Comparison of ENCODE assay signal across 9 mouse cellular contexts in the genomic region with DNA sequence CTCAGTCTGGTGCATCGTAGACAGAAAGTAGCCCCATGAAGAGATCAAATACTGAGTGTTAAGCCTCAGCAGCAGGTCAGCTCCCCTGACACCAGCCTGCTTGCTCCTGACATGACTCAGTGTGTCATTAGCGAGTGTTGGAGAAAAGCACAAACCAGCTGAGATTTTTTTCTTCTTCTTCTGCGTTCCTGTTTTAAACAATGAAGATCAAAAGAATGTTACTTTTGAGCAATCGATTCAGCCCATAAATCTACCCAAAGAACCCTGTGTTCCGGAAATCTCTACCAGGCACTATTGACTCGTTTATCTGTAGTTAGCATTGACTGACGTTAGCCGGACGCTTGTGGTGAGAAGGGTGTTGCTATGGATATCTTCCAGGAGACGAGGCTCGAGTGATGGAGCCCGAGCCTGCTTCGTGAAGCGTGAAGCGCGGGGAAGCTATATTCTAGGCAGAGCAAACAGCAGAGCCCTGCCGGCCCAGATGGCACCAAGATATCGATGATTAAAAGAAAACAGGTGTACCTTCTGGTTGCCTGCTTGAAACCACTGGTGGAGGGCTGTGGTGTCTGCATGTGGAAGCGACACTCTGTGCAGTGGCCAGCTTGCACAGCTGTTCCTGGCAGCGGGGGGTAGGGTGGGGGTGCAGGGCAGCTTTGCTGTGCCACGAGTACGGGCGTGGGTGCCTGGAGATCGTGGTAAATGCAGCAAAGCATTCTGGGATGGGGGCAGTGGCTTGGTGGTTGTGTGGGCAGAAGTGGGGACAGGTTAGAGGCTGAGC. TPM values are rescaled to one million over a fixed set of nuclear protein-coding genes. Genes with fewer than 3 reads are reported as not detected.
DNase-seq lines count a peak whose midpoint lies in the region; ATAC-seq and TF ChIP-seq lines count a peak whose summit lies in the region.
"Had no signal": no experiment of that assay in that cellular context is flagged by ENCODE, and none has a peak within 500 bp of the region (broad histone marks: within the 10 kb centered on the region; RNA-seq: fewer than 3 reads in every experiment).

No protein-coding gene starts in this region.

- peaks cover 48% of the 10 kb centered on the region for H3K4me1 ChIP-seq in spleen, adult 2 months (ENCODE audit: control insufficient read depth, insufficient read depth, insufficient read length)
- H3K4me1 ChIP-seq in forebrain, embryonic 15.5 days = peaks cover 12% of the 10 kb centered on the region
- peaks cover 52% of the 10 kb centered on the region for H3K4me1 ChIP-seq in liver, embryonic 12.5 days

- ATAC-seq in forebrain, embryonic 15.5 days (replicated peaks) = no peak
- peak; percentile 34 for ATAC-seq in megakaryocyte-erythroid progenitor cell, adult 5-6 weeks (replicated peaks; ENCODE audit: low FRiP score, low TSS enrichment, poor library complexity, severe bottlenecking)
- no peak for ATAC-seq in liver, embryonic 12.5 days

- no peak for TF ChIP-seq CTCF in spleen, adult 2 months (IDR thresholded peaks at IDR 0.05; ENCODE audit: extremely low read depth, insufficient read depth, insufficient read length, insufficient replicate concordance)

- no peak for TF ChIP-seq POLR2A in spleen, adult 2 months (IDR thresholded peaks at IDR 0.05; ENCODE audit: low read depth, low read length)

- peak in 1 of 2 experiments; percentile 56 for DNase-seq in spleen, adult 2 months (ENCODE audit: low read depth in 1 of 2, low spot score in 2 of 2)
- DNase-seq in spleen, postnatal 14 days (ENCODE audit: low spot score in 2 of 2) = no peak
- peak; percentile 27 to 48 for DNase-seq in right cerebral cortex, postnatal 36 days (ENCODE audit: low spot score in 2 of 2)
- DNase-seq in kidney, postnatal 14 days = no peak
- DNase-seq in urinary bladder, postnatal 36 days (ENCODE audit: low spot score in 2 of 2) = no peak

- H3K4me3 ChIP-seq in spleen, adult 2 months (ENCODE audit: extremely low read depth, insufficient read depth, insufficient read length) = peak overlapping the region; percentile 10; the same call in 1 of the 2 replicates
- H3K4me3 ChIP-seq in forebrain, embryonic 15.5 days = no peak overlapping the region
- no peak overlapping the region for H3K4me3 ChIP-seq in liver, embryonic 12.5 days

- H3K4me2 ChIP-seq in forebrain, embryonic 15.5 days (replicated peaks) = no peak overlapping the region
- H3K4me2 ChIP-seq in liver, embryonic 12.5 days = no peak overlapping the region

- H3K36me3 ChIP-seq in spleen, adult 2 months (ENCODE audit: control insufficient read depth, insufficient read depth, low read length) = no peaks in the 10 kb centered on the region
- no peaks in the 10 kb centered on the region for H3K36me3 ChIP-seq in forebrain, embryonic 15.5 days
- no peaks in the 10 kb centered on the region for H3K36me3 ChIP-seq in liver, embryonic 12.5 days

- H3K27ac ChIP-seq in spleen, adult 2 months (ENCODE audit: insufficient read depth, low read length) = peak overlapping the region; percentile 76
- H3K27ac ChIP-seq in forebrain, embryonic 15.5 days (replicated peaks) = peak overlapping the region; percentile 20
- no peak overlapping the region for H3K27ac ChIP-seq in liver, embryonic 12.5 days

- H3K9me3 ChIP-seq in forebrain, embryonic 15.5 days = no peaks in the 10 kb centered on the region
- no peaks in the 10 kb centered on the region for H3K9me3 ChIP-seq in liver, embryonic 12.5 days (replicated peaks)

- 17% methylated on average over 24 of the region's 24 CpGs for WGBS in spleen, adult 2 months
- 37% methylated on average over 24 of the region's 24 CpGs for whole genome bisulfite sequencing in forebrain, embryonic 15.5 days
- WGBS in liver, embryonic 12.5 days (ENCODE audit: insufficient replicate concordance) = 43% methylated on average over 24 of the region's 24 CpGs

- H3K27me3 ChIP-seq in spleen, adult 2 months (ENCODE audit: control insufficient read depth, insufficient read depth, low read length) = no peaks in the 10 kb centered on the region
- H3K27me3 ChIP-seq in forebrain, embryonic 15.5 days = no peaks in the 10 kb centered on the region
- peaks cover 41% of the 10 kb centered on the region for H3K27me3 ChIP-seq in liver, embryonic 12.5 days (replicated peaks)

- H3K9ac ChIP-seq in forebrain, embryonic 15.5 days (replicated peaks) = no peak overlapping the region
- H3K9ac ChIP-seq in liver, embryonic 12.5 days = no peak overlapping the region

RNA-seq across cellular contexts. Expression of gene Tpst2, which starts 5.5 kb away (rescaled TPM):
- polyA plus RNA-seq in spleen, adult 2 months (2012; rRNA removed) = 102 and 108 TPM in 2 replicates
- polyA plus RNA-seq in forebrain, embryonic 15.5 days (2015; fragmentation: Nextera tagmentation; extraction: Ambion mirVana) = 28.8 and 29.5 TPM in 2 replicates
- 37.4 and 43.4 TPM in 2 replicates for total RNA-seq in megakaryocyte-erythroid progenitor cell, adult 5-6 weeks (2014; fragmentation: Nextera tagmentation)
- 17.6 and 27.3 TPM in 2 replicates for total RNA-seq in megakaryocyte-erythroid progenitor cell, adult 5-6 weeks (2017)
- 40.5 and 45.1 TPM in 2 replicates for polyA plus RNA-seq in liver, embryonic 12.5 days (2016; fragmentation: Nextera tagmentation; extraction: Ambion mirVana)

RNA-seq across cellular contexts. Expression of gene Crybb1, which starts 15.3 kb away (rescaled TPM):
- polyA plus RNA-seq in spleen, adult 2 months (2012; rRNA removed) = 0.25 and 0.46 TPM in 2 replicates
- polyA plus RNA-seq in forebrain, embryonic 15.5 days (2015; fragmentation: Nextera tagmentation; extraction: Ambion mirVana) = 5.4 and 5.5 TPM in 2 replicates
- total RNA-seq in megakaryocyte-erythroid progenitor cell, adult 5-6 weeks (2014; fragmentation: Nextera tagmentation) = not detected in 2 replicates
- not detected in 2 replicates for total RNA-seq in megakaryocyte-erythroid progenitor cell, adult 5-6 weeks (2017)
- polyA plus RNA-seq in liver, embryonic 12.5 days (2016; fragmentation: Nextera tagmentation; extraction: Ambion mirVana) = 0.15 and 0.16 TPM in 2 replicates
- total RNA-seq: neutrophil, adult 5-6 weeks had no signal

RNA-seq across cellular contexts. Expression of gene Cryba4, which starts 18.6 kb away (rescaled TPM):
- polyA plus RNA-seq in spleen, adult 2 months (2012; rRNA removed) = 1.5 and 2.6 TPM in 2 replicates
- polyA plus RNA-seq in forebrain, embryonic 15.5 days (2015; fragmentation: Nextera tagmentation; extraction: Ambion mirVana) = 1.6 and 1.8 TPM in 2 replicates
- not detected in 2 replicates for total RNA-seq in megakaryocyte-erythroid progenitor cell, adult 5-6 weeks (2014; fragmentation: Nextera tagmentation)
- total RNA-seq in megakaryocyte-erythroid progenitor cell, adult 5-6 weeks (2017) = not detected in 2 replicates
- polyA plus RNA-seq in liver, embryonic 12.5 days (2016; fragmentation: Nextera tagmentation; extraction: Ambion mirVana) = 0.73 and 0.77 TPM in 2 replicates

RNA-seq across cellular contexts. Expression of gene Tfip11, which starts 55.2 kb away (rescaled TPM):
- polyA plus RNA-seq in spleen, adult 2 months (2012; rRNA removed) = 29.8 and 36.5 TPM in 2 replicates
- polyA plus RNA-seq in forebrain, embryonic 15.5 days (2015; fragmentation: Nextera tagmentation; extraction: Ambion mirVana) = 33.9 and 34.4 TPM in 2 replicates
- total RNA-seq in megakaryocyte-erythroid progenitor cell, adult 5-6 weeks (2014; fragmentation: Nextera tagmentation) = 32.1 and 33.3 TPM in 2 replicates
- total RNA-seq in megakaryocyte-erythroid progenitor cell, adult 5-6 weeks (2017) = 14.7 and 22.6 TPM in 2 replicates
- 19.7 and 20.7 TPM in 2 replicates for polyA plus RNA-seq in liver, embryonic 12.5 days (2016; fragmentation: Nextera tagmentation; extraction: Ambion mirVana)

Comparison
In these comparisons a context has a peak if more than half of its experiments do, and no peak if none do; other contexts are left out.
1. DNase-seq: peak in right cerebral cortex, postnatal 36 days (2 of 2); none in spleen, postnatal 14 days (0 of 2), kidney, postnatal 14 days (single experiment) and urinary bladder, postnatal 36 days (0 of 2).